Mouse (Mus musculus) embryonic facial prominence, embryonic 11.5 days (tissue): Measurements from ENCODE around the gene Aktip. TPM values are rescaled to one million over a fixed set of nuclear protein-coding genes. Genes with fewer than 3 reads are reported as not detected.

Experiments
- ATAC-seq: fragments of 200-750 bp; cut with Nextera tagmentation; replicated peaks from 2 replicates; pipeline ENCODE4 v1.8.0; 2017; ENCODE audit warnings: low read depth; ENCODE audit not compliant: insufficient number of reproducible peaks, low FRiP score, low TSS enrichment
- DNase-seq: peaks from one replicate; pipeline ENCODE4 v3.0.0-alpha.2; 2015; ENCODE audit warnings: low spot score
- H3K27ac ChIP-seq: fragments of 300-500 bp; sonication (generic); replicated peaks from 2 replicates; pipeline ENCODE4 v1.5.1; 2014; ENCODE audit warnings: mild to moderate bottlenecking, low read depth, low read length, control low read depth
- H3K27me3 ChIP-seq: fragments of 300-500 bp; sonication (generic); 2 replicates; pipeline ENCODE4 v1.6.1; 2014; ENCODE audit warnings: mild to moderate bottlenecking, low read length, moderate library complexity, mixed read lengths; ENCODE audit not compliant: control insufficient read depth, insufficient read depth
- H3K36me3 ChIP-seq: fragments of 300-500 bp; sonication (generic); replicated peaks from 2 replicates; pipeline ENCODE4 v1.6.1; 2014; ENCODE audit warnings: low read depth, mild to moderate bottlenecking, low read length, moderate library complexity, mixed read lengths; ENCODE audit not compliant: control insufficient read depth, insufficient read depth
- H3K4me1 ChIP-seq: fragments of 300-500 bp; sonication (generic); 2 replicates; pipeline ENCODE4 v1.6.1; 2014; ENCODE audit warnings: low read length, mixed read lengths; ENCODE audit not compliant: control insufficient read depth, insufficient read depth
- H3K4me2 ChIP-seq: fragments of 300-500 bp; sonication (generic); 2 replicates; pipeline ENCODE4 v1.6.1; 2014; ENCODE audit warnings: low read depth, mild to moderate bottlenecking, control low read depth, low read length, moderate library complexity
- H3K4me3 ChIP-seq: fragments of 300-500 bp; sonication (generic); 2 replicates; pipeline ENCODE4 v1.5.1; 2014; ENCODE audit warnings: low read depth, low read length, control low read depth
- H3K9ac ChIP-seq: fragments of 300-500 bp; sonication (generic); replicated peaks from 2 replicates; pipeline ENCODE4 v1.6.1; 2014; ENCODE audit warnings: mild to moderate bottlenecking, control low read depth, low read length
- H3K9me3 ChIP-seq: fragments of 300-500 bp; sonication (generic); replicated peaks from 2 replicates; pipeline ENCODE4 v1.6.1; 2016; ENCODE audit warnings: mild to moderate bottlenecking, low read length, inconsistent platforms, mixed read lengths; ENCODE audit not compliant: control insufficient read depth
- WGBS: fragments of 180-500 bp; shearing (Covaris S2); extraction: QIAGEN DNeasy Blood & Tissue Kit; methylation state at CpG from one replicate; pipeline ENCODE4 v1.1.7; 2014; 5-methylcytosine and 5-hydroxymethylcytosine counted together
- polyA plus RNA-seq: library from polyadenylated mRNA; unstranded; fragments of >200 nt; fragmentation: Nextera tagmentation; extraction: Ambion mirVana; gene quantifications from 2 replicates; pipeline ENCODE4 v1.2.1, GENCODE M21; 2014

Gene Aktip
- polyA plus RNA-seq = 64.4 and 64.9 TPM in 2 replicates

DNA sequence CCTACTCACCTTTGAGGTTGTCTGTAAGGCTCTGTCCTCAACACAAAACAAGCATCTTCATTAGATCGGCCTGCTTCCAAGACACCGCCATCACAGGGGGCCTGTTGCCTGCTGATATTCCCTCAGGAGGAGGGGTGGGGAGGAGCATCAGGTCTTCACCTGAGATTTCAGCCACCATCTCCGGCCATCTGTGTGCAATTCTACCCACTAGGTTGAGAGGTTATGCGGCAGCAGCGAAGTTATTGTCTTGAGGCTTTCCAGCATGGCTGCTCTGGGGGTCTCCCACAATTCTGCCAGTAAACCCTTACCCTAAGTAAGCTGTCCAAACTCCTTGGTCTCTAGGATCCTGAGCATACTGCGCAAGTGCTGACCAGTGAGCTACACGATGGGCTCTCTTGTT, at the start of gene Aktip:
Gene Aktip (minus strand): TSS at position 101 of the 400 bp plus-strand sequence.
- no peak for DNase-seq
- no peaks in the 10 kb centered on the region for H3K9me3 ChIP-seq
- no peaks in the 10 kb centered on the region for H3K4me1 ChIP-seq
- no peak within 1 kb of the TSS for H3K9ac ChIP-seq
- WGBS = 88% methylated on average over 7 of the region's 7 CpGs
- no peak for ATAC-seq
- no peak within 1 kb of the TSS for H3K4me2 ChIP-seq
- H3K36me3 ChIP-seq = no peaks in the 10 kb centered on the region
- H3K27ac ChIP-seq = no peak within 1 kb of the TSS
- no peaks in the 10 kb centered on the region for H3K27me3 ChIP-seq
- H3K4me3 ChIP-seq = no peak within 1 kb of the TSS

DNA sequence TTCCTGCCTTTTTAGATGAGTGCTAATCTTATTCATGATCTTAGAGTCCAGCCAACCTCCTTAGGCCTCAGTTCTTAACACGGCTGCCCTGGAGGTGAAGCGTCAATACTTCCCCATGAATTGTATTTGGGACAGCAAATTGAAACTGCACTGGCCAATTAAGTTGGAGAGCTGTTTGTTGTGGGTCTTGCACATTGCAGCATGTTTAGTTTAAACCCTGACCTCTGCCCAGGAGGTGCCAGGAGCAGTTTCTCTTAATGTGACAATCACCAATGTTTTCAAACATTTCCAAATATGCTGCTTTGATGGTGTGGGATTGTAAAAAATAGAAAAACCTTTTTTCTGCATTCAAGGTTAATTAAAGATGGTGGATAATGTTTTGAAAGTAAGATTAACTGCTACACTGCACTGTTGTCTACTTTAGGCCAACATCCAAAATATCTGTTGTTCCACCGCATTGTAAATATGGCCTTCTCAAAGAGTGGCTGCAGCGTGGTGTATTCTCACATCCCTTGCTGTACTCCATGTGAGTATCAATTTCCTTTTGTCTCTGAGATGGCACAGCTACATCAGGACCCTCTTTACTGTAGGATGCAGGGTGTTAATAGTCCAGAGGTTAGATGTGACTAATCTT, 46.2 kb upstream of the Aktip start:
- no peak for DNase-seq
- Histone ChIP-seq H3K36me3 (no peaks in the 10 kb centered on the region), H3K4me3 (no peak overlapping the region)

DNA sequence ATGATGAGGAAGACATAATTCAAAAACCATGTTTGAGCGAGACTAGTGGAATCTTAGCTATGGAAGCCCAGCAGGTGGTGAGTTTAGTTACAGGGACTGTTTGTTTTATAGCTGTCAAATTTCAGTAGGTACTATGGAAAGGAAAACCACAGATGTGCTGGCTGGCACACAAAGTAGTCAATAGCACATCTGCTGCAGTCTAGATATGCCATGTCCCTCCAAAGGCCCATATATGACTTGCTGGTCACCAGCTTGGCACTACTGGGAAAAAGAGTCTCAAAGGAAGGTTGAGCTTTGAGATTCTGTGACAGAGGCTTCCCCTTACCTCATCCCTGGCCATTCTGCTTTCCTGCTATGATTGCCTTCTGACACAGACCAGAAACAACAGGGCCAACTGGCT, 42.9 kb upstream of the Aktip start:
- DNase-seq = no peak
- no peak overlapping the region for H3K9ac ChIP-seq
- H3K9me3 ChIP-seq = no peaks in the 10 kb centered on the region
- no peaks in the 10 kb centered on the region for H3K4me1 ChIP-seq
- no peak overlapping the region for H3K4me3 ChIP-seq
- WGBS = 76% methylated on average over 1 of the region's 1 CpGs
- H3K4me2 ChIP-seq = no peak overlapping the region
- no peaks in the 10 kb centered on the region for H3K27me3 ChIP-seq
- ATAC-seq = no peak
- H3K27ac ChIP-seq = no peak overlapping the region
- no peaks in the 10 kb centered on the region for H3K36me3 ChIP-seq

More for the DNA sequence above, 46.2 kb upstream of the Aktip start:
- Histone ChIP-seq H3K4me2 (no peak overlapping the region), H3K27ac (no peak overlapping the region), H3K27me3 (no peaks in the 10 kb centered on the region), H3K9ac (no peak overlapping the region), H3K4me1 (no peaks in the 10 kb centered on the region), H3K9me3 (no peaks in the 10 kb centered on the region)
- ATAC-seq = no peak
- 64% methylated on average over 4 of the region's 4 CpGs for WGBS

DNA sequence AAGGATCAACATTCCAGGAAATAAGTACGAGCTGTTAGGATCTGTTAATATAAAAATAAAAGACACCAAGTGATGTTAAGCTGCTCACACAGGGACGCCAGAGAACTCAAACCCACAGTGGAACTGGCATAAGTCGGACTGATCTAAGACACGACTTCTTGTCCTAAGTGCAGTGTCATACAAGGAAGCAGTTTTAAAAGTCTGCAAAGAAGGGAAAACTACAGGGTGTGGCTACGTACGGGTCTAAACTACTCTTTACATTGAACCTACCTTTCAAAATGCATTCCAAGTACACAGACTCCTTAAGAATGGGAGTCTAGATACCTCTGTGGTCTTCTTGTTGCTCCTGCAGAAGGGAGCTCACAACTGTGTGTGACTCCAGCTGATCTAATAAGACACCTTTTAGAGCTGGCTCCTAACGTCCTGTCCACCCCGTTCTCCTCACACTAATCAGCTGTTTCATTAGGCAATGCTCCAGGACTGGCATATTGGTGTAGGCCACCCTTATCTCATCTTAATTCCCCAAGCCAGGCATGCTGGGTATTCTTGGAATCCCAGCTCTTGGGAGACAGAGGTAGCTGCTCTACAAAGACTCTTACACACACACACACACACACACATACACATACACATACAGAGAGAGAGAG, 42.2 kb upstream of the Aktip start:
- no peak overlapping the region for H3K4me3 ChIP-seq
- H3K36me3 ChIP-seq = no peaks in the 10 kb centered on the region
- 81% methylated on average over 8 of the region's 8 CpGs for WGBS
- DNase-seq (no peak), ATAC-seq (no peak)
- H3K9me3 ChIP-seq = no peaks in the 10 kb centered on the region
- no peaks in the 10 kb centered on the region for H3K27me3 ChIP-seq
- no peak overlapping the region for H3K4me2 ChIP-seq
- H3K27ac ChIP-seq = no peak overlapping the region
- no peak overlapping the region for H3K9ac ChIP-seq
- H3K4me1 ChIP-seq = no peaks in the 10 kb centered on the region

DNA sequence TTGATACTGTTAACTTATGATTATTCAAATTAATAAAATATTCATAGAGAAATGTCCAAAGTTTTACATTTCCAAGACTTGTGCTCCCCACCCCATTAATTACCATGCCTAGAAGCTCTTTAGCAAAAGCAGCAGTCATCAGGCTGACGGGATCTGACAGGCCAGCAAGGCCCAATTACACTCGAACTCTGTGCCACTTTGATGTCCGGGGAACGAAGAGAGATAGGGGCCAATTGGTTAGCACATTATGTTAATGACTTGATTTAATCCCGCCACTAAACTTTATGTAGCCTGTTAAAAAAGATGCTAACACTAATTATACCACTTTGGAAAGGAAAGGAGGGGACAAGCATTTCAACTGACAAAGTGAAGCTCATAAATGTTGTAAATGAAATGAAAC, 41.6 kb upstream of the Aktip start:
- Histone ChIP-seq H3K9me3 (no peaks in the 10 kb centered on the region), H3K4me1 (no peaks in the 10 kb centered on the region), H3K27me3 (no peaks in the 10 kb centered on the region), H3K27ac (no peak overlapping the region), H3K9ac (no peak overlapping the region), H3K4me3 (no peak overlapping the region), H3K4me2 (no peak overlapping the region), H3K36me3 (no peaks in the 10 kb centered on the region)
- no peak for DNase-seq
- WGBS = 50% methylated on average over 5 of the region's 5 CpGs
- ATAC-seq = no peak

DNA sequence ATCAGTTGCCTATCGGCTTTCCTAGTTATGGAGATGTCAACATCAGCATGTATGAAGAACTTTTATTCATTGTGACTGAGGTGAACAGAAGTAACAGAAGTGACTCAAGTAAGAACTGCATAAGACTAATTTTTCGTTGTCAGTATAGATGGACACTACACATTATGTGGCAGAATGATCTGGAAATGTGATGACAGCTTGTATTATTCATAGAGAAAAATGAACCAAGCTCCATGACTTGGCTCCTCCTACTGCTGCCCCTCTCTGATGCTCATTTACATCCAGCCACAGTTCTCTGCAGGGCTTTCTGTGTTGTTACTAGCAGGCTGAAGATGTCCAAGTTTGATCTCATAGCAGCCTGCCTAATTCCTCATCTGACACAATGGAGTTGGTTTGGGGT, 37.4 kb upstream of the Aktip start:
- no peak overlapping the region for H3K27ac ChIP-seq
- H3K36me3 ChIP-seq = no peaks in the 10 kb centered on the region
- H3K4me3 ChIP-seq = no peak overlapping the region
- no peaks in the 10 kb centered on the region for H3K4me1 ChIP-seq
- no peak overlapping the region for H3K9ac ChIP-seq
- H3K9me3 ChIP-seq = no peaks in the 10 kb centered on the region
- ATAC-seq = no peak
- no peak overlapping the region for H3K4me2 ChIP-seq
- 79% methylated on average over 2 of the region's 2 CpGs for WGBS
- no peaks in the 10 kb centered on the region for H3K27me3 ChIP-seq
- no peak for DNase-seq

DNA sequence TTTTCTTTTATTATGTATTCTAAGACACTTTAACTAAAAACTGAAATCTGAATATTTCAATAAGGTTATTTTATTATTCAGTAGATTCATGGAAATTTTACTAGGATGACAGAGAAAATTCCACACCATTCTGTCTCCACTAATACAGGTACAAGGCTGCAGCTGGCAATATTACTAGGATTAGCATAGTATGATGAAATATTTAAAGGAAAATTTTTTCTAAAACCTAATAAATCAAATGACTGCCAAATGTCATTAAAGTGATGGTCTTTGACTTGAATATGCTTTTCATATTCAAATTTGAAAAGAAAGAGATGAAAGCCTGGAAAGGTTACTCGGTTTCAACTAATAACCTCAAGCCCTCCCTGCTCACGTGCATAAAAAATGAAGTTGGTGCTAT, 34.3 kb upstream of the Aktip start:
- Histone ChIP-seq H3K36me3 (no peaks in the 10 kb centered on the region), H3K4me2 (no peak overlapping the region), H3K27ac (no peak overlapping the region), H3K9me3 (no peaks in the 10 kb centered on the region), H3K4me3 (no peak overlapping the region), H3K9ac (no peak overlapping the region), H3K27me3 (no peaks in the 10 kb centered on the region), H3K4me1 (no peaks in the 10 kb centered on the region)
- DNase-seq (no peak), ATAC-seq (no peak)
- WGBS = 75% methylated on average over 2 of the region's 2 CpGs

DNA sequence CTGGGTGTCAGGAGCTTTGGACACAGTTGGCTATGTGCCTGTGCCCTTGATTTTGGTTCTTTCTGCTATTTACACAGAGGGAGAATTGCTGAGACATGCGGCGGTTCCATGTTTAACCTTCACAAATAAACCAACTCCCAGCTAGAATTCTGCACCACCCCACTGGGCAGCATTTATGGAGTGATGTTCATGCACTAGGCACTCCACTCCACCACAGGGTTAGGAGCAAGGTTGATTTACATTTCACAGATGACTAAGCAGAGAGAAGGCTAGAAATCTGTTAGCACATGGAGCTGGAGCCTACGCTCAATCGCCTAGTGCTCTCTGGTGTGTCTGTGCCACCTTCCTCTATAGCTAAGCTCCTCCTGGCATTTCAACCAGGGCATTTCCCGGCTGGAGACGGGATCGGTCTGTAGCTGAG, 27.7 kb upstream of the Aktip start:
- Histone ChIP-seq H3K4me1 (no peaks in the 10 kb centered on the region), H3K9me3 (no peaks in the 10 kb centered on the region), H3K27ac (no peak overlapping the region), H3K4me2 (no peak overlapping the region), H3K27me3 (no peaks in the 10 kb centered on the region), H3K36me3 (no peaks in the 10 kb centered on the region), H3K4me3 (no peak overlapping the region), H3K9ac (no peak overlapping the region)
- DNase-seq (no peak), ATAC-seq (no peak)
- WGBS = 94% methylated on average over 7 of the region's 7 CpGs
